Mouse (Mus musculus): ENCODE results near the gene Pipox.
A peak's percentile ranks its signal among the peaks of the same experiment; 100 is the strongest.

Pipox gene

GRCm38 (mm10) chr11:77848131-77848530 is 45.8 kb downstream of the Pipox start:
- DNase-seq (ENCODE audit: low read depth, low spot score), result no peak

GRCm38 (mm10) chr11:77847599-77848128 is 46.2 kb downstream of the Pipox start:
- no peak for DNase-seq (ENCODE audit: low read depth, low spot score)

- no peak for DNase-seq (ENCODE audit: low read depth, low spot score)
Observed at GRCm38 (mm10) chr11:77843906-77844200, 50.0 kb downstream of the Pipox start.

- DNase-seq (ENCODE audit: low read depth, low spot score), result no peak
Observed at GRCm38 (mm10) chr11:77843068-77843905, 50.6 kb downstream of the Pipox start.

GRCm38 (mm10) chr11:77840523-77841245 is 53.2 kb downstream of the Pipox start:
- DNase-seq (ENCODE audit: low read depth, low spot score), result no peak

- no peak for DNase-seq (ENCODE audit: low read depth, low spot score)
Observed at GRCm38 (mm10) chr11:77837856-77838255, 56.0 kb downstream of the Pipox start.

GRCm38 (mm10) chr11:77836751-77837150 is 57.1 kb downstream of the Pipox start:
- peak; percentile 39 for DNase-seq (ENCODE audit: low read depth, low spot score)

- no peak for DNase-seq (ENCODE audit: low read depth, low spot score)
Observed at GRCm38 (mm10) chr11:77836290-77836689, 57.6 kb downstream of the Pipox start.

- DNase-seq (ENCODE audit: low read depth, low spot score), result no peak
Observed at GRCm38 (mm10) chr11:77835109-77835508, 58.8 kb downstream of the Pipox start.

GRCm38 (mm10) chr11:77832541-77832940 is 61.4 kb downstream of the Pipox start:
- DNase-seq (ENCODE audit: low read depth, low spot score), result no peak

GRCm38 (mm10) chr11:77830875-77831274 is 63.0 kb downstream of the Pipox start:
- DNase-seq (ENCODE audit: low read depth, low spot score), result no peak

All from mesoderm, embryonic 11.5 days (tissue).